Mouse (Mus musculus) T-cell, adult 2 months (primary cell): ENCODE measurements around the gene Tmem37.

Experiments
- DNase-seq: peaks from one replicate; pipeline ENCODE4 v3.0.0; 2022; ENCODE audit warnings: low spot score

Tmem37 gene

DNA sequence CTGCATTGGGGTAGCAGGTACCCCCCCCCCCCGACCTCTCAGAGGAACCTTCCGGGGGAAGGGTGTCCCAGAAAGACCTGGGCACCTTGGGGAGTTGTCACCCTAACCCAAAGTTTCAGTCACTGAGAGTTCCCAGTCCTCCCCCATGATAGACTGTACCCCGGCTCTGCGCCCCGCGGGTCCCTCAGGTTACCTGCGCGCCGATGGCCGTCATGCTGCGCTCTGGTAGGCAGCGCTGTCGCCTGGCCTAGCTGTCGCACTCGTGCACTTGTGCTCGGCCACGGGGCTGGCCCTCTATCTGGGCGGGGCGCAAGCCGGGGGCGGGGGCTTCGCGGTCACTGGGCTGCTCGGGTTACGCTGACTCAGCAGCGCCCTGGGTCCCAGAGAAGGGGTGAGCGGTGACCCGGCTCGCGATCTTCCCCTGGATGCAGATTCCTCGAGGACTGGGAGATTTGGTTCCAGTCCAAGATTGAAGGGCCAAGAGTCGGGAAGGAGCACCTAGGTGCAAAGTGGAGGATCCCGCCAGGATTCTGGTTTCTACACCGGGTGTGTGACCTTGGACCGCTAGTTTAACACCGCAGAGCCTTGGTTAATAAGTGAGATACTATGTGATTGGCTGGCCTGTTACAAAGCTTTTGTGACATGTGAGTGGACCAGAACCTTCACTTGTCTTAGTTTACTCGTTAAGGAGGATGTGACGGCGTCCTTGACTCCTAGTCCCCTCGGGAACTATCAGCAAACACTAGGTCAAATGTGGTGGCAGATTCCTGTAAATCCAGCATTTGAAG is at the start of gene Tmem37:
Gene Tmem37 (minus strand): TSS at position 556 of the 788 bp plus-strand sequence.
- peak; percentile 20 for DNase-seq

DNA sequence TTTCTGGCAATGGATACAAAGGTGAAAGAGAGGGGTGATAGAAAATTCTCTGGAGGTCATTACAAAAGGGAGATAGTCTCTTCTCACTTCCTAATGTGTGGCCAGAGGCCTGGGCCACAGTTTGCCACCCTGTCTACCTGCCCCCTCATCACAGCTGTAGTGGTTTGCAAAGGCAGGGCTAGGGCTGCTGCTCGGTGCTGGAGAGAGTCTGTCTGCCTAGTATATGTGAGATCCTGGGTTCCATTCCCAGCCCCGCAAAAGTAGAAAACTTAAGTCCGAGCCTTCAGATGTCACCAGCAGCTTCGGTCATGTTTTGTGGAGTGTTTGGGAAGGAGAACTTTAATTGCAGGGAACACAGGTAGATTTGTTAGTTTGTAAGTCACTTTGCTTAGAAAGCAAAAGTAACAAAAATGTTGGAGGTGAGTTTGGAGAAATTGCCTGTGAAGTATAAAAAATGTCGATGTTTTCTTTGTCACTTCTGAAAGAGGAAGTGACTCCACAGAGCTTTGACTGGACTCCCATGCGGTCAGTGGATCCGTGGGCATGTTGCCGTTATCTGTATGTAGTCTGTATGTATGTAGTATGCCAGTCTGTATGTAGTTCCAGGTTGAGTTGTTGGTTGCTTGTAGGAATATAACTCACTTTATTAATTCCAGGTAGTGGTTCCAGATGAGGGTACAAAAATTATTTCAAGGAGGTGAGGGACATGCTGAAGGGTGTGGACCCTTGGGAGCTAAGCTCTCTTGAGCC is 48.9 kb upstream of the Tmem37 start:
- DNase-seq: no peak

DNA sequence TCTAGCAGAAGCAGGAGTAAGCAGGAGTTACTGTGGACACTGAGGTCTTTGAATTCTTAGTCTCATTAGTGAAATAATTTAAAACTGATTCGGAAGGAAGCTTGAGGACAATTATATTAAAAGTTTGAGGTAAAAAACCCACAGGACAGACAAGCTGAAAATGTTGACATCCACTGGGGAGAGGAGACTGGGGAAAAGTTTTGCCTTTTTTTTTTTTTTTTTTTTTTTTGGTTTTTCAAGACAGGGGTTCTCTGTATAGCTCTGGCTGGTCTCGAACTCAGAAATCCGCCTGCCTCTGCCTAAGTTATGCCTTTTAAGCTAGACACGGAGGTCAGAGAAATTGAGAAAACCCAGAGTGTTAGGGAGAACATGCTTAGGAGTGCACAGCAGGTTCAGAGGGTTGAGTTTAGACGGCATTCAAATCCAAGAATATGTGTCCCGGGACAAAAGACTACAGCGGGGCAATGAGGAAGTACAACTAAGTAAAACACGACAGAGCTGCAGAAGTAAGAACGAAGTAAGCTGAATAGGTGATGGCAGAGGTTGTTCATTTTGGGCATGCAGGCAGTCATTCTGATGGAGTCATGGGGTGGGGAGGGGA is 48.2 kb upstream of the Tmem37 start:
- DNase-seq: no peak

DNA sequence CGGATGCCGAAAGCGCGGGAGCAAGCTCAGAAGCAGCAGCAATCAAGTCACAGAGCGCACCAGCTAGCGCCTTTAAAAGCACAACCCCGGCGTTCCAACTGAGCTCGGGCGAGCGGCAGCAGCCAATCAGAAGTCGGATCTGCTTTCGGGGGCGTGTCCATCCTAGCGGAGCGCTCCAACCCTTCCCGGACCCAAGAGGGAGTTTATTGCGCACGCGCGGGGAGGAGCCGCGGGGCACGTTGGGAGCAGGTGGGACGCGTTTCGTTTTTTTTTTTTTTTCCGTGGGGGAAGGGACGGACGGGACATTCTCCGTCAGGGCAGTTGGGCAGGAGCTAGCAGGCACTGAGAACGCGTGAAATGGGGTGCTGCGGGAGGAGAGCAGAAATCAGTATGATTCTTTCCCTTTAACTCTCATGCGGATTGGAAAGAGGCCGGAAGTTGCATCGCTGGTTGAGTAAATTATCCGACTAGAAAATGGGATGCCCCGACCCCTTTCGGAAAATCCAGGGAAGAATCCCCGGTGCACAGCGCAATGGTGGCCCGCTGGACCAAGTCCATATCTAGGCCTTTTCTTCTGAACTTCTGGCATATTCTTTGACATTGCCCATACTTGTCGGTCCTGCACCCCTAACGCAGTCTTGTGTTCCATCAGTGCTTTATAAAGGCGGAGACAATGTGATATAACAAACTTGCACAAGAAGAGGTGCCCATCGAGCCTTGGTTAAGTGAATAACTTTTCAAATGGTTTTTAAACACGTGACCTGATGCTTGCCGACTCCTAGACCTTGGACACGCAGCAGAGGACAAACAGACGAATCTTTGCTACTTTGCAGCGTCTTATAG is 47.3 kb upstream of the Tmem37 start, which contains the start of the genes Dbi and 3110009E18Rik:
Gene Dbi (minus strand): TSS at position 110 of the 843 bp plus-strand sequence.
Gene 3110009E18Rik (plus strand): TSS at position 219 of the 843 bp plus-strand sequence.
- DNase-seq: peak; percentile 95

DNA sequence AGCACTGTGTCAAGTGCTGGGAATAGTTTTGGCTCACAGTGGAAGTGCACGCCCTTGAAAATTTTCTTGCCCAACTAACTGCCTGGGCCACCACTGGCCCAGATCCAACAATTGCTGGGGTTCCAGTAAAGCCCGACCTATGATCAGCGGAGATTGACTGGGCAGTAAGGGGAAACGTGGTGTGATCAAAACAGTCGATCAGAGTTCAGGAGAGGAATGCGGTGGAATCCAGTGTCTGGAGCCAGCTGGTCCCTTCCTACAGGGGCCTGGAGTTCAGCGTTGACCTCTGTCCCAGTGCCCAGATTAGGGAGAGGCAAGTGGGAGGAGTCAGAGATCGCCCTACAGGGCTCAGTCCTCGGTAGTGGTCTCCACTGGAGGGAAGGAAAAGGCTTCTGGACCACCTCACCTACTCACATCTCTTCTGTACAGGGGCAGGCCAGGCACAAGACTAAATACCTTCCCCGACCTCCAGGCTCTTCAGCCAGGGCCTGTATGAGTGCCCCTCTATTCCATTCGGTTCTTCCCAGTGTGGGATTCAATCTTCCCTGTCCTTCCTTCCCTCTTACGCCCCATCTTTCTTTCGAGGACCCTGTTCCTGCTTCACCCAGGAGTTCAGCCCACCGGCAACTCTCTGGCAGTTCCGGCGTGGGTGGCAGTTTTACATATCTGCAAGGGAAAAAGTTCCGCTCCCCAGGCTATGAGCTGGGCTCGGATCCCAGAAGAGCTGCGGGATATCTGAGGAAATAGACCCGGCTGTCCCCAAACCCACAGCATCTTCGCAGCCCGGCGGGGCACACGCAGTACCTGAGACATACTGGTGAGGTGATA is 46.5 kb upstream of the Tmem37 start:
- DNase-seq: no peak

DNA sequence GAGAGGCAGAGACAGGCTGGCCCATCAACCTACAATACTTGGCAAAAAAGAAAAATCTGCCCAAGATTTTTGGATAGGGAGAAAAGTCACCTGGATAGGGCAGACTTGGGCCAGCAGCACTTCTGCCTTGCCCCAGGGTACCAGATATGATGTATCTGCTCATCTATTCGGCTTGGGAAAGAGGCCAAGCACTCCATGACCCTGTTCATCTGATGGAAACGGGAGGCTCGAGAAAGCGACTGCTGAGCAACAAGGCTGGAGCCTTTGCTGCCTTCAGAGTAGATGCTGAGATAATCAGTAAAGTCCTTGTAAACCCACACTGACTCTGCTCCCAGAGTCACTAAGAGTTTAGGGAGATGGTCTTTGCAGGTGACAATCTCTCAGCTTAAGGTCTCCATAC is 45.5 kb upstream of the Tmem37 start:
- no peak for DNase-seq

DNA sequence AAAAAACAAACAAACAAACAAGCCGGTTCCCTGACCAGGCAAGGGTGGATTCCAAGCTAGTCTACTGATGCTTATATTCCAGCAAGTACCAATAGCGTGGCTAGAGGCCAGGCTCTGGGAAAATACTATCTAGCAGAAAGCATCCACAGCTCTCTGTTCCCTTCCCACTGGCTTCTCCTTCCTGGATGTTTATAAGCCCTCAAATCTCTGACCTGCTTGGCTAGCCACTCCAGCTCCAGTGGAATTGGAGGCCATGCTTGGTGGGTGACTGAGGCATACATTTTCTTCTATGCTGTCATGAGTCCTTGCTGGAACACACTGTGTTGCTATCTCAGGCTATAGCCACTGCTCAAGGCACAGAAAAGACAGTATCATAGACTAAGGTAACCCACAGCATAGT is 45.0 kb upstream of the Tmem37 start:
- no peak for DNase-seq

DNA sequence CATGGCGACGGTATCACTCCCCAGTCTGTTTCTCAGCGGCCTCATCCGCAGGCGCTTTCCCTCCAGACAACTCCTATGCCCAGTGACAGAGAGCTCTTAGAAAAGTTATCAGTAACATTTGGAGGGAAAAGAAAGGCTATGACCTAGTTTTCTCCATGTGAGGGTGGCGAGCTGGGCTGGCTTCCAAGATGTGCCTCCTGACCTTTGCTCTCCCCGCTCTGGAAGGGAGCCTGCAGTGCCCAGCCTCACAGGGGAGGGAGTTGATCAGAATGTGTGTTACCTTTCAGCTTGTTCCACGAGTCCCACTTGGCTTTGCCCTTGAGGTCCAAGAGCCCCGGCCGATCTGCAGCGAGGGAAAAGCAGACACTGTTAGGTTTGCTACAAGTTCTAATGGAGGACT is 42.2 kb upstream of the Tmem37 start:
- DNase-seq: no peak

DNA sequence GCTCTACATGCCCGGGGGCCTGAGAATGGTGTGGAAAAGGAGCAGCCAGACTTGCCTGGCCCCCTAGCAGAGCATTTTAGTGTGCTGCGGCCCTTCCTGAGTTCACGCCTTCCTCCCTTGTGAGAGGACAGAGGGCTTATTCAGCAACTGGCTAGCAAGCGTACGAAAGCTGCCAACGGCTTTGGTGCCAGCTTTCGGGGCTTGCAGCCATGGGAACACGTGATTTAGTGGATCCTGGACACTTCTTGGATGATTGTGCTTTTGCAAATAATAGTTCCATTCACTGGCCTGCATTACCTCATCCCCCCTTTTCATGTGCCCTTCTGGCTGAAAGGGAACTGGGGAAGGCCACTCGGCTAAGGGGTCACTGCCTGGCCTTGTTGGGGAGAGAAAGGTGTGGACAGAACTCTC is 41.8 kb upstream of the Tmem37 start:
- DNase-seq: no peak

DNA sequence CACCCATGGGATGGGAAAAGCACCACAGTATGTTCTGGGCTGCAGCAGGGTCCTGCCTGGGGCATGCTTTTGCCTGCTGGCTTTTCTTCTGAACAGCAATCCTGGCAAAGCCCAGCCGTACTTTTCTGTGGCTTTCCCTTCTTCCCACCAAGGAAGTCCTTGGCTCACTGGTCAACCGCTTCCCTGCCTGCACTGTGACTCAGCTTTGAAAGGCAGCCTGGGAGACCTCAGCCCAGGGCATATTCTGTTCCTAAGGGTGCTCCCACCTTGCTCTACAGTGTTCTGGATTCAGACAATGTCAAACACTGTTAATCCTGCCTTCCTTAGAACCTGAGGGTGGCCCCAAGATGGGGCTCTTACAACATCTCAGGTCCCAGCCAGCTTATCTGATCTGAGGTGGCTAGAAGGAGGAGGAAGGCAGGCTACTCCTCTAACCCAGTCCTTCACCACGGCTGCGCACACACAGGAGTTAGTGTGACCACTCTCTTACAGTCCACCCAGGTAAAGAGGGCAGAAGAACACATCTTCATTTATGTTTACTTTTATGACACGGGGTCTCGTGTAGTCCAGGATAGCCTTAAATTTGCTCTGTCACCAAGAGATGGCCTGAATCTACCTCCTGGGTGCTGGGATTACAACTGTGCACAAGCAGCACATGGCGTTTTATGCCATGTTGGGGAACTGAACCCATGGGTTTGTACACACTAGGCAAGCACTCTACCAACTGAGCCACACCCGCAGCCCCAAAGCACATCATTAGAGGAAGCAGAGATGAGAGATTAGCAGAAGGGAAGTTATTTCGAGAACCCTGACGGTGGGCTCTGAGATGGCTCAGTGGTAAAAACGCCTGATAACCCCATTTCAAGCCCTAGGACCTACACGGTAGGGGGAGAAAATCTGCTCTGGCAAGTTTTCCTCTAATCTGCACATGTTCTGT is 38.6 kb upstream of the Tmem37 start:
- no peak for DNase-seq

DNA sequence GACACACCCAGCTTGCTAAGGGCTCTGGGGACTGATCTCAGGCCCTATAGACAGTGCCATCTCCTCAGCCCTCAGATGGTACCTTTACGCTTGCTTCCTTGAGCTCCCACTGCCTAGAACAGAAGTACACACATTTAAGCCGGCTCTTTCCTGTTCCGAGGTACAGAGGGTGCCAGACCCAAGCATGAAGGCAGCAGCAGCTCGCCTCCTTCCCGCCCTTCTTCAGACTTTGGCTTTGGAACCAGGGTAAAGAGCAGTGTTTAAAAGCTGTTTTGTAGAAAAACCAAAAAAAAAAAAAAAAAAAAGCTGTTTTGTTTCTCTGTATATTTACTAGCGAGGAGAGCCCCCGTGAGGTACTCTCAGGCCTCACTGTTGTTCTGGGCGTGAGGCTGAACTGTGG is 37.9 kb upstream of the Tmem37 start:
- DNase-seq: no peak

DNA sequence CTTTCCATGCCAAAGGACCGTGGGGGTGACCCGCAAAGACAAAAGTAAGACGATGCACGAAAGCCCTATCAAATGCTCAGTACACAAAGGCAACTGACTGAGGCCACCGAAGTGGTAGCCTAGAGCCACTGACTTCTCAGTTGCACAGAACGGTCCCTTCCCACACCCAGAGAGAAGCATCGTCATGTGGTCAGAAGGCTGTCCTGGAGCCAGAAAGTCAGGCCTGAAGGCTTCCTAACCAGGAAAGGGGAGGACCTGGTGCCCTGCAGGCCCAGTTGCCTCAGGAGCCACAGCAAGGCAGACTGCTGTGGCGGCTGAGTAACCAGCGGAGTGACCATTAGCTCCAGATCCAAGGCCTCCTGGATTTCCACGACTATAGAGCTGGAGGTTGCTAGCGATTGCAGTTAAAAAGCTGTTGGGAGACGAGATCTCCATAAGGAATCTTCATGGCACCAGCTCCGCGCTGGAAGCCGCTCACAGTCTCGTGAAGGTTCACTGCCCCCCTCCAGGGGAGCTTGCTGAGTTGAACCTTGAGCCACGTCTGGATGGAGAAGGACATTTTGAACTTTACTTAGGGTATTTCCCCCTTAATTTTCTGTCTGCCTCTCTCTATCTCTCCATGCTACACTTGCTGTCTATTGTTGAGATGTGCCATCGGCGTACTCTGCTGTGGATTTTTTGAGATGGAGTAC is 36.0 kb upstream of the Tmem37 start:
- DNase-seq: no peak

DNA sequence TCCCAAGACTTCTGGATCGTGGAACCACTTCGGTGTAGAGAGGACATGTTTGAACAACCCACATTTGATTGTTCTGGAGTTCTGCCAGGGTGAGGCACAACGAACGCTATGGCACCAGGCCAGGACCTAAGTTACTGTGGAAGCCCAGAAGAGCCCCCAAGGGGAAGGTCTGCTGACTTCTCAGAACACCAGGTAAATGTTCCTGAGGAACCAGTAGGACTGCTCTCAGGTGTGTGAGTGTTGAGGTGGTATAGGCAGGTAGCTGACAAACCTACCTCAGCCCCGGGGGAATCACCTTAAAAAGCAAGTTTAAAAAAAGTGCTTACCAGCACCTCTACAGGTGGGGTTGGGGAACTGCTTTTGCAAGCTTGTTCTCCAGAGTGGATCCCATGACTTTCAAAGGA is 31.7 kb upstream of the Tmem37 start:
- no peak for DNase-seq

DNA sequence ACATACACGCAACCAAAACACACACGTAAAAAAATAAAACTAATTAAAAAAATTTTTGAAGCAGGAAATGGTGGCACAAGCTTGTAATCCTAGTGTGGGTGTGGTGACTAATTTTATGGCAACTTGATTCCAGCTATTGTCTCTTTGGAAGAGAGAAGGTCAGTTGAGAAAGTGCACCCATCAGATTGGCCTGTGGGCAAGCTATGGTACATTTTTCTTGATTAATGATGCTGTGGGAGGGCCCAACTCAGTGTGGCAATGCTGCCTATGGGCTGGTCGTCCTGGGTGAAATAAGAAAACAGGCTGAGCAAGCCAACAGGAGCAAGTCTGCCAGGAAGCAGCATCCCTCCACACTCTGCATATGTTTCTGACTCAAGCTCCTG is 27.3 kb upstream of the Tmem37 start:
- DNase-seq: no peak

DNA sequence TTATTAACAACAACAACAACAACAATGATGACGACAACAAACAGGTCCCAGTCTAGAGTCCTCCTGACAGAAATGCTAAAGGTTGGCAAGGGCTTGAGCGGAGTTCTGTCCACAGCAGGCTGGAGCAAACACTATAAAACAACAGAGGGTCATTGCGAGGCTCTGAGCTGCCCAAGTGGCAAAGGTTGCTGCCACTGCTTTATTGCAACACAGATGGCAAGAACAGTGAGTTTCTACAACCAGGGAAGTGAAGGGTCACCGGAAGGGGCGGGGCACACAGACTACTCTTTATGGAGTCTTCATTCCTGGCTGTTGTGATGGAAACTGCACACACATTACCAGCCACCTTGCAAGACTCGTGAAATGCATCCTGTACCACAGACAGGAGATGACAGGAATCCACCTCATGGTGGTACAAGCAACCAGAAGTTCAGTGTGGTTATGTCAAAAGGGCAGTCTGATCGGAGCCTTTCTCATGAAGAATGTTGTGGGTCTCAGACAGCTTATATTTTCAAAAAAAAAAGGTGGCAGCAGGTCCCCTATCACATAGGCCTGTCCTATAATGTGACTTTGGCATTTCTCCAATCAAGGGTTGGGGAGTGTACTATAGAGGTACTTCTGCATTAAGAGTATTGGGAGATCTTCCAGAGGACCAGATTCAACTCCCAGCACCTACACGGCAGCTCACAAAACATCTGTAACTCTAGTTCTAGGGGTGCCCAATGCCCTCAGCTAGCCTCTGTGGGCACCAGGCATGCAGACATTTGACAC is 26.8 kb upstream of the Tmem37 start:
- DNase-seq: no peak

DNA sequence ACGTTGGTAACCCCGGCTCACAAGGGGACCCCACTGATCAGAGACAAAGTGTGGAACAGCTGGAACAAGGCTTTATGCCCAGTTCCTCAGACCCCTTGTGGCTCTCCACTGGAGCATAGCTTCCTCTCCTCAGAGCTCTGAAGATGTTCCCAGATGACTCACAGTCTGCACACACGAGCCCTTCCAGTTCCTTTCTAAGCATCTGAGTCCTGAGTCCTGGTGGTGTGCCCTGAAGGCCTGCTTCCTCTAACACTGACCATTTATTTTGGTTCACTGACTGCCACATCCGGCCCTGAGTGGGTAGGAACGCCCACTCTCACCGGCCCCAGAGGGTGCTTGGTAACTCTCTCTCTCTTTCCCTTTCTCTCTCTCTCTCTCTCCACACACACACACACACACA is 25.6 kb upstream of the Tmem37 start:
- DNase-seq: no peak

DNA sequence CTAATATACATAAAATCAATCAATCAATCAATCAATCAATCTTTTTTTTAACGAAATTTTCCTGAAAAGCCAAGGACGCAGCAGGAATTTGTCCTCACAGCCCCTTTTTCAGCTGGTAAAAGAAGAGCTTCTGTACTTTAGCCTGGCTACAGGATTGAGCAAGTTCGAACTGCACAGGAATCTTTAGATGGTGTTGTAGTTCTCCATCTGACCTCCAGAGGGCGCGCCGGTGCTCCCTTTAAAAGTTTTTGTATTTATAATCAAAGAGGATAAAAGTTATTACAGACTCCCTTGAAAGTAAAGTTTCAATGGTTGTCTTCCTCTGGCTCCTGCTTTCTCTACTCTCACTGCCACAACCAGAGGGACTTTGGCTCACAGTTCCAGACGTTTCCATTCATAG is 24.5 kb upstream of the Tmem37 start:
- peak; percentile 51 for DNase-seq

DNA sequence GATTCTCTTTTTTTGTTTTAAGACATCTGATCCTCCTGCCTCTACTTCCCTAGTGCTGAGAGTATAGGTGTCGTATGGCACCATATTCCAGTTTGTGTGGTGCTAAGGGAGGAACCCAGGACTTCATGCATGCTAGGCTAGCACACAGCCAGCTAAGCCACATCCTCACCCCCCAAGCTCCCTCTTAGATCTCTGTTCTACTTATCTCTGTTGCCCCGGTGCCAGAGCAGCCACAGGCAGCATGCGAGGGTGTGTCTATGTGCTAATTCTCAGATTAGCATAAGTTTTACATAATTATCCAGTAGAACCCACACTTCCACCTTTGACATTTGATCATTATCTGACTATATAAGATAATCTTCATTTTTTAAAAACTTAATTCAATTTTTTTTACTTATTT is 21.0 kb upstream of the Tmem37 start:
- no peak for DNase-seq
